Mouse (Mus musculus): Measurements from ENCODE around the gene Ppp3ca.

- TF ChIP-seq CTCF (IDR thresholded peaks at IDR 0.05; ENCODE audit: control insufficient read depth, insufficient read depth, insufficient replicate concordance, low read depth, low read length): no peak
- TF ChIP-seq POLR2A (IDR thresholded peaks at IDR 0.05; ENCODE audit: control insufficient read depth, low read depth, low read length): no peak
Measured at GRCm38 (mm10) chr3:136812162-136812561, 142.2 kb downstream of the Ppp3ca start.
